Mouse (Mus musculus): Measurements from ENCODE around the gene Trim75. TPM values are rescaled to one million over a fixed set of nuclear protein-coding genes. Genes with fewer than 3 reads are reported as not detected.
"Not testable (repeated sequence)": the region's sequence is repeated elsewhere in the genome, so short reads cannot be mapped to it uniquely, and the experiment has no call there.

The Trim75 gene
- polyA plus RNA-seq, 1 experiment = not detected

- WGBS = 92% methylated on average over 4 of the region's 4 CpGs
- Histone ChIP-seq H3K36me3 (ENCODE audit: control insufficient read depth, insufficient read depth, low read length) (no peaks in the 10 kb centered on the region), H3K4me3 (ENCODE audit: control insufficient read depth, insufficient read depth, low read length) (no peak overlapping the region), H3K27me3 (ENCODE audit: control insufficient read depth, insufficient read depth, low read length) (no peaks in the 10 kb centered on the region), H3K4me1 (replicated peaks; ENCODE audit: control insufficient read depth, insufficient read depth, low read length) (no peaks in the 10 kb centered on the region), H3K27ac (ENCODE audit: control insufficient read depth, insufficient read depth, low read length) (no peak overlapping the region)
- TF ChIP-seq POLR2A (IDR thresholded peaks at IDR 0.05; ENCODE audit: control insufficient read depth, extremely low read depth, insufficient read depth, low read length, poor library complexity) = no peak
- no peak for TF ChIP-seq CTCF (IDR thresholded peaks at IDR 0.05; ENCODE audit: borderline replicate concordance, control insufficient read depth, extremely low read depth, insufficient read depth, low read length, poor library complexity)
- DNase-seq = no peak
Observed at GRCm38 (mm10) chr8:65029776-65030175, 42.1 kb upstream of the Trim75 start.

- no peak overlapping the region for H3K27ac ChIP-seq (ENCODE audit: control insufficient read depth, insufficient read depth, low read length)
- no peaks in the 10 kb centered on the region for H3K36me3 ChIP-seq (ENCODE audit: control insufficient read depth, insufficient read depth, low read length)
- no peak overlapping the region for H3K4me3 ChIP-seq (ENCODE audit: control insufficient read depth, insufficient read depth, low read length)
- H3K27me3 ChIP-seq (ENCODE audit: control insufficient read depth, insufficient read depth, low read length) = no peaks in the 10 kb centered on the region
- no peak for DNase-seq
- H3K4me1 ChIP-seq (replicated peaks; ENCODE audit: control insufficient read depth, insufficient read depth, low read length) = no peaks in the 10 kb centered on the region
- WGBS = 91% methylated on average over 12 of the region's 12 CpGs
- no peak for TF ChIP-seq CTCF (IDR thresholded peaks at IDR 0.05; ENCODE audit: borderline replicate concordance, control insufficient read depth, extremely low read depth, insufficient read depth, low read length, poor library complexity)
- no peak for TF ChIP-seq POLR2A (IDR thresholded peaks at IDR 0.05; ENCODE audit: control insufficient read depth, extremely low read depth, insufficient read depth, low read length, poor library complexity)
Observed at GRCm38 (mm10) chr8:65028959-65029686, 41.5 kb upstream of the Trim75 start.

GRCm38 (mm10) chr8:65022485-65022884 is 34.9 kb upstream of the Trim75 start:
- no peak overlapping the region for H3K27ac ChIP-seq (ENCODE audit: control insufficient read depth, insufficient read depth, low read length)
- no peaks in the 10 kb centered on the region; the same call in 1 of the 2 replicates for H3K27me3 ChIP-seq (ENCODE audit: control insufficient read depth, insufficient read depth, low read length)
- peak; percentile 53 for DNase-seq
- no peaks in the 10 kb centered on the region for H3K36me3 ChIP-seq (ENCODE audit: control insufficient read depth, insufficient read depth, low read length)
- H3K4me3 ChIP-seq (ENCODE audit: control insufficient read depth, insufficient read depth, low read length) = no peak overlapping the region
- WGBS = 50% methylated on average over 8 of the region's 8 CpGs
- no peaks in the 10 kb centered on the region for H3K4me1 ChIP-seq (replicated peaks; ENCODE audit: control insufficient read depth, insufficient read depth, low read length)
- no peak for TF ChIP-seq POLR2A (IDR thresholded peaks at IDR 0.05; ENCODE audit: control insufficient read depth, extremely low read depth, insufficient read depth, low read length, poor library complexity)

GRCm38 (mm10) chr8:65018423-65018822 is 30.8 kb upstream of the Trim75 start, which contains the start of the genes Trim61 and Trim60:
TSS of gene Trim61 (minus strand) at chr8:65018523.
TSS of gene Trim60 (minus strand) at chr8:65018584.
- TF ChIP-seq CTCF (IDR thresholded peaks at IDR 0.05; ENCODE audit: borderline replicate concordance, control insufficient read depth, extremely low read depth, insufficient read depth, low read length, poor library complexity) (no peak), POLR2A (IDR thresholded peaks at IDR 0.05; ENCODE audit: control insufficient read depth, extremely low read depth, insufficient read depth, low read length, poor library complexity) (no peak)
- Histone ChIP-seq H3K36me3 (ENCODE audit: control insufficient read depth, insufficient read depth, low read length) (no peaks in the 10 kb centered on the region), H3K4me3 (ENCODE audit: control insufficient read depth, insufficient read depth, low read length) (no peak within 1 kb of the TSS), H3K27ac (ENCODE audit: control insufficient read depth, insufficient read depth, low read length) (no peak within 1 kb of the TSS), H3K27me3 (ENCODE audit: control insufficient read depth, insufficient read depth, low read length) (no peaks in the 10 kb centered on the region; the same call in 1 of the 2 replicates), H3K4me1 (replicated peaks; ENCODE audit: control insufficient read depth, insufficient read depth, low read length) (no peaks in the 10 kb centered on the region)
- no peak for DNase-seq
- whole genome bisulfite sequencing = 90% methylated on average over 8 of the region's 8 CpGs

- WGBS = 94% methylated on average over 6 of the region's 6 CpGs
Observed at GRCm38 (mm10) chr8:65007616-65008015, 20.0 kb upstream of the Trim75 start.

GRCm38 (mm10) chr8:64998806-64999365 is 11.3 kb upstream of the Trim75 start:
- TF ChIP-seq CTCF (IDR thresholded peaks at IDR 0.05; ENCODE audit: borderline replicate concordance, control insufficient read depth, extremely low read depth, insufficient read depth, low read length, poor library complexity) (no peak), POLR2A (IDR thresholded peaks at IDR 0.05; ENCODE audit: control insufficient read depth, extremely low read depth, insufficient read depth, low read length, poor library complexity) (no peak)
- Histone ChIP-seq H3K4me1 (replicated peaks; ENCODE audit: control insufficient read depth, insufficient read depth, low read length) (no peaks in the 10 kb centered on the region), H3K27ac (ENCODE audit: control insufficient read depth, insufficient read depth, low read length) (no peak overlapping the region), H3K27me3 (ENCODE audit: control insufficient read depth, insufficient read depth, low read length) (no peaks in the 10 kb centered on the region), H3K4me3 (ENCODE audit: control insufficient read depth, insufficient read depth, low read length) (no peak overlapping the region), H3K36me3 (ENCODE audit: control insufficient read depth, insufficient read depth, low read length) (no peaks in the 10 kb centered on the region)
- no peak for DNase-seq
- 86% methylated on average over 4 of the region's 4 CpGs for WGBS

More at GRCm38 (mm10) chr8:65007616-65008015, 20.0 kb upstream of the Trim75 start:
- DNase-seq; H3K27me3 ChIP-seq (ENCODE audit: control insufficient read depth, insufficient read depth, low read length); H3K4me3 ChIP-seq (ENCODE audit: control insufficient read depth, insufficient read depth, low read length); H3K27ac ChIP-seq (ENCODE audit: control insufficient read depth, insufficient read depth, low read length); H3K36me3 ChIP-seq (ENCODE audit: control insufficient read depth, insufficient read depth, low read length); H3K4me1 ChIP-seq (replicated peaks; ENCODE audit: control insufficient read depth, insufficient read depth, low read length): not testable (repeated sequence)

Measured in thymus, adult 2 months (tissue).